Mouse (Mus musculus): ENCODE data around the gene Olfr654.

- no peak for TF ChIP-seq CTCF (IDR thresholded peaks at IDR 0.05; ENCODE audit: low read depth)
- TF ChIP-seq EP300 (IDR thresholded peaks at IDR 0.05; ENCODE audit: low read depth) = no peak
These were observed 6.0 kb upstream of the Olfr654 start for GRCm38 (mm10) chr7:104580846-104581245.

All from liver, postnatal 0 days (tissue).